Mouse (Mus musculus): ENCODE data around the gene Zcchc12. TPM values are rescaled to one million over a fixed set of nuclear protein-coding genes. Genes with fewer than 3 reads are reported as not detected.

The Zcchc12 gene
- total and polyA plus RNA-seq, 3 experiments: not detected

- H3K4me1 ChIP-seq (ENCODE audit: control insufficient read depth in 1 of 2, insufficient read depth in 2 of 2, low read length in 2 of 2): no peaks in the 10 kb centered on the region
- H3K4me3 ChIP-seq (ENCODE audit: control insufficient read depth in 1 of 2, insufficient read depth in 1 of 2, low read depth in 2 of 2, low read length in 2 of 2): no peak overlapping the region
- DNase-seq (ENCODE audit: low read depth, low spot score): no peak
- no peaks in the 10 kb centered on the region for H3K36me3 ChIP-seq (ENCODE audit: control insufficient read depth in 1 of 2, insufficient read depth in 2 of 2, low read length in 2 of 2)
- no peaks in the 10 kb centered on the region for H3K79me2 ChIP-seq (ENCODE audit: control insufficient read depth, insufficient read depth, low read length, poor library complexity)
- no peak overlapping the region for H3K9ac ChIP-seq (ENCODE audit: control insufficient read depth, low read depth, low read length, poor library complexity, severe bottlenecking)
- no peak overlapping the region for H3K27ac ChIP-seq (ENCODE audit: control insufficient read depth, low read depth, low read length)
- H3K27me3 ChIP-seq (ENCODE audit: control insufficient read depth in 1 of 2, insufficient read depth in 2 of 2, low read length in 2 of 2): no peaks in the 10 kb centered on the region
- no peaks in the 10 kb centered on the region for H3K9me3 ChIP-seq (replicated peaks; ENCODE audit: insufficient read depth, low read length)
- TF ChIP-seq NRF1 (IDR thresholded peaks at IDR 0.05; ENCODE audit: insufficient read depth, low read depth, low read length, poor library complexity, severe bottlenecking) (no peak), MYC (IDR thresholded peaks at IDR 0.05; ENCODE audit: low read depth, low read length) (no peak), TBP (IDR thresholded peaks at IDR 0.05; ENCODE audit: low read depth, low read length) (no peak), USF1 (IDR thresholded peaks at IDR 0.05; ENCODE audit: low read depth, low read length) (no peak), MAX (IDR thresholded peaks at IDR 0.05; ENCODE audit: low read length) (no peak), POLR2AphosphoS2 (IDR thresholded peaks at IDR 0.05; ENCODE audit: low read length) (no peak), MXI1 (IDR thresholded peaks at IDR 0.05; ENCODE audit: low read depth, low read length) (no peak), MYB (IDR thresholded peaks at IDR 0.05; ENCODE audit: low read depth, low read length) (no peak), ELF1 (IDR thresholded peaks at IDR 0.05; ENCODE audit: low read depth, low read length) (no peak), TCF12 (IDR thresholded peaks at IDR 0.05; ENCODE audit: low read depth, low read length) (no peak), ETS1 (IDR thresholded peaks at IDR 0.05; ENCODE audit: low read depth, low read length) (no peak), POLR2AphosphoS5 (IDR thresholded peaks at IDR 0.05; ENCODE audit: borderline replicate concordance, low read depth, low read length) (no peak), ZC3H11A (IDR thresholded peaks at IDR 0.05; ENCODE audit: low read depth, low read length) (no peak), E2F4 (IDR thresholded peaks at IDR 0.05; ENCODE audit: borderline replicate concordance, low read depth, low read length) (no peak)
Observed at GRCm38 (mm10) chrX:36235652-36236051, 39.9 kb downstream of the Zcchc12 start.

Other genes with a start within 250 kb of the Zcchc12 start
- not detected in 2 replicates for gene Il13ra1, start 83.8 kb upstream of the Zcchc12 start, total RNA-seq (2012; rRNA removed)
- not detected for gene Il13ra1, start 83.8 kb upstream of the Zcchc12 start, polyA plus RNA-seq (2012; ENCODE audit: insufficient read depth in 1 of 2, insufficient read length in 2 of 2, low read depth in 1 of 2, low replicate concordance in 2 of 2, missing spikeins in 1 of 2)
- gene Lonrf3, start 132.4 kb downstream of the Zcchc12 start, total RNA-seq (2012; rRNA removed): not detected in 2 replicates
- not detected for gene Lonrf3, start 132.4 kb downstream of the Zcchc12 start, polyA plus RNA-seq (2012; ENCODE audit: insufficient read depth in 1 of 2, insufficient read length in 2 of 2, low read depth in 1 of 2, low replicate concordance in 2 of 2, missing spikeins in 1 of 2)
- gene Gm6268, start 205.4 kb downstream of the Zcchc12 start, total RNA-seq (2012; rRNA removed): not detected in 2 replicates
- not detected for gene Gm6268, start 205.4 kb downstream of the Zcchc12 start, polyA plus RNA-seq (2012; ENCODE audit: insufficient read depth in 1 of 2, insufficient read length in 2 of 2, low read depth in 1 of 2, low replicate concordance in 2 of 2, missing spikeins in 1 of 2)

Data from MEL (cell line).